Mouse (Mus musculus) lung, embryonic 14.5 days (tissue): ENCODE measurements around the gene Ccn1. TPM values are rescaled to one million over a fixed set of nuclear protein-coding genes. Genes with fewer than 3 reads are reported as not detected.

Experiments used
- ATAC-seq: fragments of 200-750 bp; cut with Nextera tagmentation; 2 replicates; pipeline ENCODE4 v1.8.0; 2017; ENCODE audit warnings: mild to moderate bottlenecking, moderate TSS enrichment, moderate library complexity; ENCODE audit not compliant: insufficient read depth
- DNase-seq: peaks from one replicate; pipeline ENCODE4 v3.0.0-alpha.2; 2015
- H3K27ac ChIP-seq: fragments of 300-500 bp; sonication (generic); 2 replicates; pipeline ENCODE4 v1.5.1; 2014; ENCODE audit warnings: low read depth, mild to moderate bottlenecking, moderate library complexity
- H3K27me3 ChIP-seq: fragments of 300-500 bp; sonication (generic); 2 replicates; pipeline ENCODE4 v1.6.1; 2014; ENCODE audit warnings: low read length, control low read depth; ENCODE audit not compliant: insufficient read depth
- H3K36me3 ChIP-seq: fragments of 300-500 bp; sonication (generic); 2 replicates; pipeline ENCODE4 v1.6.1; 2014; ENCODE audit warnings: control low read depth; ENCODE audit not compliant: insufficient read depth
- H3K4me1 ChIP-seq: fragments of 300-500 bp; sonication (generic); 2 replicates; pipeline ENCODE4 v1.6.1; 2014; ENCODE audit warnings: antibody characterized with exemption, control low read depth; ENCODE audit not compliant: insufficient read depth
- H3K4me2 ChIP-seq: fragments of 300-500 bp; sonication (generic); 2 replicates; pipeline ENCODE4 v1.6.1; 2014; ENCODE audit warnings: mild to moderate bottlenecking
- H3K4me3 ChIP-seq: fragments of 300-500 bp; sonication (generic); 2 replicates; pipeline ENCODE4 v1.5.1; 2014; ENCODE audit warnings: low read depth, low read length
- H3K9ac ChIP-seq: fragments of 300-500 bp; sonication (generic); 2 replicates; pipeline ENCODE4 v1.6.1; 2014
- H3K9me3 ChIP-seq: fragments of 300-500 bp; sonication (generic); 2 replicates; pipeline ENCODE4 v1.6.1; 2016; ENCODE audit warnings: low read depth, low read length, control low read depth
- CTCF ChIP-seq: IDR thresholded peaks from 2 replicates; pipeline ENCODE4 v1.5.1; 2016; ENCODE audit warnings: antibody characterized with exemption, low read depth
- WGBS: fragments of 180-500 bp; shearing (Covaris S2); extraction: QIAGEN DNeasy Blood & Tissue Kit; methylation state at CpG from one replicate; pipeline ENCODE4 v1.1.7; 2014; 5-methylcytosine and 5-hydroxymethylcytosine counted together
- polyA plus RNA-seq: library from polyadenylated mRNA; unstranded; fragments of >200 nt; fragmentation: Nextera tagmentation; extraction: Ambion mirVana; gene quantifications from 2 replicates; pipeline ENCODE4 v1.2.1, GENCODE M21; 2014

Gene Ccn1
- polyA plus RNA-seq: 33.2 and 41.6 TPM in 2 replicates

- no peak for TF ChIP-seq CTCF
- Histone ChIP-seq H3K27ac (peak within 1 kb of the TSS; percentile 95), H3K4me1 (peaks cover 26% of the 10 kb centered on the region), H3K9me3 (no peaks in the 10 kb centered on the region), H3K9ac (peak within 1 kb of the TSS; percentile 89), H3K27me3 (no peaks in the 10 kb centered on the region), H3K4me3 (peak within 1 kb of the TSS; percentile 70), H3K4me2 (peak within 1 kb of the TSS; percentile 88), H3K36me3 (peaks cover 17% of the 10 kb centered on the region)
- DNase-seq: peak; percentile 96
- peak; percentile 64 for ATAC-seq
- WGBS: 1% methylated on average over 28 of the region's 29 CpGs
Measured at GRCm38 (mm10) chr3:145649852-145650202, at the start of gene Ccn1. Gene Ccn1, minus strand, starts transcription at chr3:145649981.

GRCm38 (mm10) chr3:145693361-145693760 is 43.6 kb upstream of the Ccn1 start:
- no peak overlapping the region for H3K4me2 ChIP-seq
- no peak for TF ChIP-seq CTCF
- no peaks in the 10 kb centered on the region for H3K27me3 ChIP-seq
- no peak overlapping the region for H3K9ac ChIP-seq
- no peaks in the 10 kb centered on the region for H3K36me3 ChIP-seq
- peaks cover 3% of the 10 kb centered on the region; the same call in 1 of the 2 replicates for H3K4me1 ChIP-seq
- H3K27ac ChIP-seq: no peak overlapping the region
- DNase-seq (no peak), ATAC-seq (no peak)
- H3K4me3 ChIP-seq: no peak overlapping the region
- H3K9me3 ChIP-seq: no peaks in the 10 kb centered on the region
- 80% methylated on average over 2 of the region's 2 CpGs for WGBS

GRCm38 (mm10) chr3:145692037-145692436 is 42.3 kb upstream of the Ccn1 start:
- Histone ChIP-seq H3K27ac (peak overlapping the region; percentile 59; the same call in 1 of the 2 replicates), H3K27me3 (no peaks in the 10 kb centered on the region), H3K9me3 (no peaks in the 10 kb centered on the region), H3K36me3 (no peaks in the 10 kb centered on the region), H3K4me3 (no peak overlapping the region), H3K4me2 (no peak overlapping the region), H3K9ac (no peak overlapping the region), H3K4me1 (0 out of 2 replicates have a peak, but pooled peaks cover 3% of the 10 kb centered on the region)
- TF ChIP-seq CTCF: no peak
- ATAC-seq: peak; percentile 93
- WGBS: 45% methylated on average over 9 of the region's 9 CpGs
- peak; percentile 84 for DNase-seq

- no peaks in the 10 kb centered on the region for H3K9me3 ChIP-seq
- H3K27ac ChIP-seq: peak overlapping the region; percentile 59
- no peak overlapping the region for H3K9ac ChIP-seq
- H3K27me3 ChIP-seq: no peaks in the 10 kb centered on the region
- H3K4me2 ChIP-seq: no peak overlapping the region
- ATAC-seq (no peak), DNase-seq (no peak)
- H3K4me1 ChIP-seq: 0 out of 2 replicates have a peak, but pooled peaks cover 3% of the 10 kb centered on the region
- WGBS: 69% methylated on average over 7 of the region's 7 CpGs
- no peaks in the 10 kb centered on the region for H3K36me3 ChIP-seq
- no peak overlapping the region for H3K4me3 ChIP-seq
- TF ChIP-seq CTCF: no peak
Measured at GRCm38 (mm10) chr3:145691415-145691814, 41.6 kb upstream of the Ccn1 start.

GRCm38 (mm10) chr3:145689271-145689670 is 39.5 kb upstream of the Ccn1 start:
- DNase-seq (no peak), ATAC-seq (no peak)
- Histone ChIP-seq H3K27ac (no peak overlapping the region), H3K4me2 (no peak overlapping the region), H3K27me3 (no peaks in the 10 kb centered on the region), H3K9ac (no peak overlapping the region), H3K36me3 (no peaks in the 10 kb centered on the region), H3K4me1 (peaks cover 11% of the 10 kb centered on the region; the same call in 1 of the 2 replicates), H3K9me3 (no peaks in the 10 kb centered on the region), H3K4me3 (no peak overlapping the region)
- no peak for TF ChIP-seq CTCF
- 83% methylated on average over 9 of the region's 9 CpGs for WGBS

GRCm38 (mm10) chr3:145687836-145688235 is 38.1 kb upstream of the Ccn1 start:
- 43% methylated on average over 5 of the region's 5 CpGs for WGBS
- Histone ChIP-seq H3K27me3 (no peaks in the 10 kb centered on the region), H3K4me2 (no peak overlapping the region), H3K36me3 (no peaks in the 10 kb centered on the region), H3K9me3 (no peaks in the 10 kb centered on the region), H3K4me1 (peaks cover 11% of the 10 kb centered on the region; the same call in 1 of the 2 replicates), H3K9ac (no peak overlapping the region), H3K27ac (no peak overlapping the region), H3K4me3 (no peak overlapping the region)
- TF ChIP-seq CTCF: no peak
- DNase-seq (no peak), ATAC-seq (no peak)

GRCm38 (mm10) chr3:145684604-145685441 is 35.0 kb upstream of the Ccn1 start:
- Histone ChIP-seq H3K27me3 (no peaks in the 10 kb centered on the region), H3K4me1 (peaks cover 11% of the 10 kb centered on the region; the same call in 1 of the 2 replicates), H3K27ac (peak overlapping the region; percentile 68), H3K9ac (peak overlapping the region; percentile 17; the same call in 1 of the 2 replicates), H3K36me3 (no peaks in the 10 kb centered on the region), H3K9me3 (no peaks in the 10 kb centered on the region), H3K4me3 (no peak overlapping the region), H3K4me2 (peak overlapping the region; percentile 24)
- TF ChIP-seq CTCF: no peak
- WGBS: 29% methylated on average over 19 of the region's 19 CpGs
- DNase-seq (peak; percentile 46), ATAC-seq (peak; percentile 85)
